Mouse (Mus musculus) erythroid progenitor cell, adult 5-6 weeks (primary cell): ENCODE results near the gene Lrrc49. TPM values are rescaled to one million over a fixed set of nuclear protein-coding genes. Genes with fewer than 3 reads are reported as not detected.
A peak's percentile ranks its signal among the peaks of the same experiment; 100 is the strongest.

Source experiments
- ATAC-seq: replicated peaks from 2 replicates; pipeline ENCODE4 v1.8.0; 2016; ENCODE audit warnings: moderate number of reproducible peaks, mild to moderate bottlenecking, moderate TSS enrichment, inconsistent platforms; ENCODE audit not compliant: poor library complexity, low FRiP score, severe bottlenecking
- total RNA-seq, 2 experiments: library from RNA; stranded (forward) in 1 of 2; stranded (reverse) in 1 of 2; fragments of 150-400 nt in 1 of 2; fragments of 186-747, 209-891 nt in 1 of 2; gene quantifications; 2 replicates each; pipeline versions ENCODE4 v1.2.3 to v1.2.4; 2015 to 2017; ENCODE audit warnings: low replicate concordance in 2 of 2

The Lrrc49 gene
- total RNA-seq, 2 experiments from 2014 or later: 9.6 TPM; not detected in 1

DNA sequence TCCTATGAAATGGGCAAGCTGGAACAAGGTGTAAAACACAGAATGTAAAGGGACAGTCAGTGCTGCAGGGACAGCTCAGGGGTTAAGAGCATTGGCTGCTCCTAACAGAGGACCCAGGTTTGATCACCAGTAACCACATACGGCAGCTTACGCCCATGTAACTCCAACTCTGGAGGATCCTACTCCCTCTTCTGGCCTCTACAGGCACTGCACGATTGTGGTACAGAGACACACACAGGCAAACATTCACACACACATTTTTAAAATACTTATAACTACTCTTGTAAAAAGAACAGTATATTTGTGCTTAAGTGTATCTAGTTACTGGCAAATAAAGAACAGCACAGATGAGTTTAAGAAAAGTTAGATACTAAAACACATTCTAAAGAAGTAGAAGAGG lies 7.0 kb downstream of the Lrrc49 start:
- no peak for ATAC-seq

DNA sequence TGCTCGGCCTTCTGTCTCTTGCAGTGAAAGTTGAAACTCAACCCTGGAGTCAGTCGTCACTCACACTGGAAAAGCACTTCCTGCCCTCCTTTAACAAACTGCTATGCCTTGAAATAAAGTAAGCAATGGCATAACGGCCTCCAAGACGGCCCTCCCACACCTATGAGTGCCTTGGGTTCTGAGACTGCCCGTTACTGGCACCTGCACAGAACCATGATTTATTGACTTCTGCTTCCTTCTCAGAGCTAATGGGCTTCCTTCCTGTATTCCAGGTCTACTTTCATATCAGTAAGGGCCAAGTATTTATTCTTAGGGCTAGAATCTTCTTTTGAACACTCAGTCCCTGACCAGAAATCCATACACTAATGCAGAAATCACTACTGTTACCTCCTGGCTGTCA lies 9.0 kb downstream of the Lrrc49 start:
- ATAC-seq: no peak

DNA sequence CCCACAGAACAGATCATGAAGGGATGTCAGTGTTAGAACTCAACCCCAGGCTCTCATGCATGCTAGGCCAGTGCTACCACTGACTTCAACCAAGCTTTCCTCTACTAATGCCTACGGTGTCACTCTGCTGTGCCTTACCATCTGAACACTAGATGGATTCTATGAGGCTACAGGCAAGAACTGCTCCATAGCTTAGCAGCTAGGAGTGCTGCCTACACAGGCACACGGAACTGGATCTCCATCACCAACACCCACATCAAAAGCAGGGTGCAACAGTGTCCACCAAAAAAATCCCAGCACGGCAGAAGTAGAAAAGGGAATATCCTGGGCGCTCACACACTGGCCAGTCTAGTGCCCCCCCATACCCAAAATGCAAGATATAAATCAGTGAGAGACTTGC lies 11.5 kb downstream of the Lrrc49 start:
- no peak for ATAC-seq

DNA sequence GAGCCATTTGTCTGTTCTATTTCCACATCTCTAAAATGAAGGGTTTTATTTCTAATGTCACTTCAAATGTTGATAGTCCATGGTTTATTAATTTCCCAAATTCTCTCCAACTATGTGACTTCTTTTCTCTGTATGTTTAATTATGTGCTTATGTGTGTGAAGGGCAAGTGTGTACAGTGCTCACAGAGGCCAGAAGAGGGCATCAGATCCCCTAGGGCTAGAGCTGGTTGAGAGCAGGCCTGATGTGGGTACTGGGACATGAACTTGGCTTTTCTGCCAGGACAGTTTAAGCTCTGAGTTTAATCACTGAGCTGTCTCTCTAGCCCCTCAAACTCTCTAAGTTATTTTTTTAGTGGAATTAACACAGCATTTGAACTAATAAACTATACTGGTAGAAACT lies 13.2 kb downstream of the Lrrc49 start:
- no peak for ATAC-seq

DNA sequence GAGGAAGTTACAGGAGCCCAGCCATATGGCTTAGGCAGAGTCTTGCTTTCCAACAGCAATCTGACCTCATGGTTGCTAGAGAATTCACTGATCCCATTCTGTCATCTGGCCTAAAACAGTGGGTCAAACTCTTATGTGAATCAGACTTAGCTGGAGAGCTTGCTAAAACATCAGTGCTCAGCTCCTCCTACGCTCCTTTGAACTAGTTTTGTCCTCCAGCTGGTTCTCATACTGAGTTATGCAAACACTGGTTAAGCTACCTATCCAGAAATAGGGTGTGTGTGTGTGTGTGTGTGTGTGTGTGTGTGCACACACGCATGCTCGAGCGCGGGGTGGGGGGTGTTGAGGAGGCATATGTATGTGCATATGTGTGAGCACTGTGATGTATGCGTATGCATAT lies 15.4 kb downstream of the Lrrc49 start:
- no peak for ATAC-seq

DNA sequence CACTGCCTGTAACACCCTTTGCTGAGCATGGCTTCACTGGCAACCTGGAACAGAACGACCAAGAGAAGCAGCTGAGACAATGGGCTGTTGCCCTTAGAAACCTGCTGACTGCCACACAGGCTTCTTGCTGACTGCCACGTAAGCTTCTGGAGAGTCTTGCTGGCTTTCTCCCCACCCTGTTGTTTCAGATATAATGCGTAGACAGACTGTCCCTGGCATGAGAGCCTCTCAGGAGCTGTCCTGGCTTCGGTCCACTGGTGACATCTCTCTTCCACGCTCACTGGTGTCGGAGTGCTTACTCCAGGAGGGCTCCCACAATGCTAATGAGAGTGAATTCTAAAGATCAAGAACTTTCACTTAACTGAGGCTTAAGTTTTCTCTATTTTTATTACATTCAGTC lies 19.1 kb downstream of the Lrrc49 start:
- no peak for ATAC-seq

DNA sequence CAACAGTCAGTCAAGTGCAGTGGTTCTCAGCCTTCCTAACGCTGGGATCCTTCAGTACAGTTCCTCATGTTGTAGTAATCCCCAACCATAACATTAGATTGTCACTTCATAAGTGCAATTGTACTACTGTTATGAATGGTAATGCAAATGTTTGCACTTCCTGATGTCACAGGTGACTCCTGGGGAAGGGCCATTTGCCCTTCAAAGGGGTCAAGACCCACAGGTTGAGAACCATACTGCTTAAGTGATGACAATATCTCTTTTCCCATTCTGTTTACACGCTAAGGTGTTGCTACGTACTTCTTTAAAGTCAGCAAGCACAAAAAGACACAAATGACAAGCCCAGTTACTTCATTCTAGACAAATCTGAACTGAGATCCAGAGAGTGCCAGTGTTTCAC lies 22.4 kb downstream of the Lrrc49 start:
- no peak for ATAC-seq

DNA sequence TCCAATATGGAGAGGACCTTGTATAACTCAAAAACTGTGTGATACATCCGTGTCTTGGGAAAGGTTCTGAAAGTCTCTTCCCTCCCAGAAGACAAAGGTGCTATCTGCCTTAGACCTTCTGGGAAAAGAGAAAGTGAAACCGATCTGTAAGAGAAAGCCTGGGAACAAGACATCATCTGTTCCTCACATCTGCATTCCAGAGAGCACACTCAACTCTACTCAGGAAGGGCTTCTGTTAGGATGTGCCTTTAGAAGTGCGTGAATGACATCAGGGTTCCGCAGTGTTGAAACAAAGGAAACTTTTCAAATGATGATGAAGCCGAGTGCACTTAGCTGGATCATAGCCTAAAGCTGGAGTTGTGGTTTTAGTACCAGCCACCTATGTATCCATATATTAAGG lies 23.1 kb downstream of the Lrrc49 start:
- no peak for ATAC-seq

DNA sequence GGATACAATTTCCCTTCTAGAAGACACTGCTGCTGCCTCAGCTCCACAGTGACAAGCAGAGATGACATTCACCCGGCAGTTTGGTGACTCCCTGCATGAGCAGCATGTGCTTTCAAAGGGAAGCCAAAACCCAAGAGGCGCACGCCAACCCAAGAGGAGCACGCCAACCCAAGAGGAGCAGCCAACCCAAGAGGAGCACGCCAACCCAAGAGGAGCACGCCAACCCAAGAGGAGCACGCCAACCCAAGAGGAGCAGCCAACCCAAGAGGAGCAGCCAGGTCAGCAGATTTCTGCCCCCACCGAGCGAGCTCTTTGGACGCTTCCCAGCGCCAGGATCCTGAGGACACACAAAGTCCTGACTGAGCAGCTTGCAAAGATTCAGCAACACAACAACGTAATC lies 23.6 kb downstream of the Lrrc49 start:
- ATAC-seq: no peak

DNA sequence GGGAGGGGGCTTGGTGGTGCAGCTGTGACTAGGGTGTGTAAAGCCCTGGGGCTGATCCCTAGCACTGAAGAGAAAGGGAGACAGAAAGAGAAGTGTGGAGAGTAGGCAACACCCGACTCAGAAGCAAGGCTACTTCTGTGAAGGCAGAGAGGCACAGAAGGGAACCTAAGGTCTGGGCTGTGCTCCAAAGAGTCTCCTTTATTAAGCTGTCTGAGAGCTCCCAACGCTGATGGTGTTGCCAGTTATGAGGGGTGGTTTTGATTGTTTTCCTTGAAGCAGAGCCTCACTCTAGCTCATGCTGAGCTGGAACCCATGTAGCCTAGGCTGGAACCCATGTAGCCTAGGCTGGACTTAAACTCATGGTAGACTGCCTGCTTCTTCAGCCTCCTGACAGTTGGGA lies 25.0 kb downstream of the Lrrc49 start:
- no peak for ATAC-seq

DNA sequence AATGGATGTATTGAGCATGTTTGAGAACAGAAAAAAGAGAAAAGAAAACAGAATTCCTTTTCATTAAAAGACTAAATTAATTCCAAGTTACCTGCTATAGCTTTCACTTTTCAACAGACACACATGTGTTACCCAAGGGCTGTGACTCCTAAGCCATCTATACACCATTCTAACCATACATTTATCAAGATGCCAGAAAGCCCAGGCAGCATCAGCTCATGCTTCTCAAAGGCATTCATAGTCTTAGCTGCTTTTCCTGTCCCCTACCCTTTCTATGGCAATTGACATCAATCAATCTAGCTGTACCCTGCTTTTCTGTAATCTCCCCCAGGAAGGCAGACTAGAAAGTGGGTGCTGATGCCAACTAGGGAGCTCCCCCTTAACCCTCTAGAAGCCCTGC lies 34.4 kb downstream of the Lrrc49 start:
- ATAC-seq: no peak

DNA sequence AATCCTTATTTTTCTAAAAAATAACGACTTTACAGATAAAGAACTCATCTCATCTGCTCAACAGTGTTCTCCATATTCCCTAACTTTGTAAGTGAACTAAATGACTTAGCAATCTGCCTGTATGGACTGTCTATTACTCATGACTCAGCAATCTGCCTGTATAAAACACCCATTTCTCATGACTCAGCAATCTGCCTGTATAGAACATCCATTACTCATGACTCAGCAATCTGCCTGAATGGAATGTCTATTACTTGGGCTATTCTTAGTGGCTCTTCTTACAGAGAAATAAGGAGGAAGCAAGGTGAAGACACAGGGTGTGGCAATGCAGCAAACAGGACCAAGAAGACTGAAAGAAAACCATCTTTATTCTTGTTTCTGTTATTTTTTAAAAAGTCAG lies 34.8 kb downstream of the Lrrc49 start:
- peak; percentile 71 for ATAC-seq

DNA sequence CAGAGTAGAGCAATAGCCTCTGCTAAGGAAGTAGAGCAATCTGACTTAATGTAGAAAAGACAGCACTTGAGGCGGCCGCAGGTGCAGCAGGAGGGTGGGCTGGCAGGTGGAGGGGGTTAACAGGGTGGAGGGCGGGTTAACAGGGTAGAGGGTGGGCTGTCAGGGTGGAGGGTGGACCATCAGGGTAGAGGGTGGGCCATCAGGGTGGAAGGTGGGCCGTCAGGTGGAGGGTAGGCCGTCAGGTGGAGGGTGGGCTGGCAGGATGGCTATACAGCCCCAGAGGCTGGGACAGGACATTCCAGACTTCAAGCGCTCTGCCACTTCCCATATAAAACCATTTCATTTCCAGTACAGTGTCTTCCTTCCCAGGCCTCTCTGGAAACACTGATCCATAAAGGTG lies 37.7 kb downstream of the Lrrc49 start:
- ATAC-seq: no peak

DNA sequence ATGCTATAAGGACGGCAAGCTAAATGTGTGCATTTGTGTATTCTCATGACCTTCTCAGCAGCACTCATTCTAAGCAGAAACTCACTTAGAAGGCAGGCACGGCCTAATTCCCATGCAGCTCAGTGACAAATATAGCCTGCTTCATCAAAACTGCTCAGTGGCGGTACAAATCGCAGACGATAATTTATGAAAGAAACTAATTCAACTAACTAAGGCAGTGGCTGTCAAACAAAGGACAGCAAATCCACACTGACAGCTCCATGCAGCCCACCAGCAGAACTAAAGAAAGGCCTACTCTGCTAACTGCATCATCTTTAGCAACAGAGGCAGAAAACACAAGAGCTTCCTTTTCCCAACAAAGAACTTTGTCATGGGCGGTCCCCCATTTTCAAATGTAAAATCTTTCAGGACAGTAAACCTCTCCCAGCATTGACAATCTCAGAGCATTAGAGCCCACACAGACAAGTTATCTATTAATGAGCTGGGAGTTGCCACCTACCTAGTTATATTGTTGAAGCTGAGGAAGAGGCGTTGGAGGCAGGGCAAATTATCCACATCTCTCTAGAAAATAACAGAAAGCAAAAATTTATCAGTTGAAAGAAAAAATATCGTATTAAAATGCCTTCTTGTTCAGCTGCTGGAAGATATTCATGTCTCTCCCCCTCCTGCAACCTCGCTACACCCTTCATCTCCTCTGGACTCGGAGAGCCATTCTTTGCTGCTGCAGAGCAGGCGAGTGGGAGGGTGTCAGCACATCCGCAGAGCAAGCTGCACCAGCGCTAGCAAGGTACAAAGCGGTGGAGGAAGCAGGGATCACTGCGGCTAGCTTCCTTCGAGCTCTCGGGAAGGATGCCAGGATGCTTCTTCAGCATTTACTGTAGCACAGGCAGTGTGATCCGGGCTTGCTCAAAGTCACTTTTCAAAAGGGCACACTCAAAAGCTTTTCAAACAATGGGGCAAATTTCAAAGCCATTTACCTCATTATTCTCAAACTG lies 38.7 kb downstream of the Lrrc49 start:
- no peak for ATAC-seq

DNA sequence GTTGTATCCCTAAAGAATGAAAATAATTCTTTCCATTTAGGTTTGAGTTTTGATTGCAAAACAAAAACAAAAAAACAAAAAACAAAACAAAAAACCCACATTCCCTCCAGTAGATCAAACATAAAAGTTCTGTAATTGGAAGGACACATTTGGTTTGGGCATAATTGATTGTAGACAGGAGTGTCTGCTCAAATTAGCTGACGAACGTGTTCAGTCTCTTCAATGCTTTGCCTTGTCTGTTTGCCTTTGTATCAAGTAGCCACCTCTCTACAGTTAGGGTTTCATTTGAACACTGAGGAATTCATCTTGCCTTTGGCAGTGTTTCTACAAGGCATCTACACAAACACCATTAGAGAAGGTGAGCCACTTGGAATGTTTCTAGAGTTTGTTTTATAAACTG lies 54.4 kb downstream of the Lrrc49 start:
- no peak for ATAC-seq

DNA sequence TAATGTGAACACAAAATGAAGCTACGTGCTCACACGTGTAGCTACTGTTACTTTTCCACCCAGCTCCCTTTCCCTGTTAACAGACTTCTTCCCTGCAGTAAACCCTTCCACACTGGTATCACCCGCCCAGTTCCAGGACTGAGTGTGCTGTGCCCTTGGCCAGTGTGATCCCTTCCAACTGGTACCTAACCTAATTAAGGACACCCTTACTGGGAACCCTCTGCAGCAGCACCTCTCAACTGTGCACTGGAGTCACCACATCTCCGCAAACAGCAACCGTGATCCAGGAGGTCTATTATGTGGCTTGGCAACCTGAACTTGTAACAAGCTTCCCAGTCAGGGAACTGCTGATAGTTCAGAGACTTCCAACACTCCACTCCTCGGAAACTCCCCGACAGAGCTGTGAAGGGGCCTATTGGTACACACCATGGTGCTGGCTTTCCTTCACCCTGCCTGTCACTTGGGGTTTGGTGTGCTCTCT lies 61.6 kb downstream of the Lrrc49 start:
- no peak for ATAC-seq

DNA sequence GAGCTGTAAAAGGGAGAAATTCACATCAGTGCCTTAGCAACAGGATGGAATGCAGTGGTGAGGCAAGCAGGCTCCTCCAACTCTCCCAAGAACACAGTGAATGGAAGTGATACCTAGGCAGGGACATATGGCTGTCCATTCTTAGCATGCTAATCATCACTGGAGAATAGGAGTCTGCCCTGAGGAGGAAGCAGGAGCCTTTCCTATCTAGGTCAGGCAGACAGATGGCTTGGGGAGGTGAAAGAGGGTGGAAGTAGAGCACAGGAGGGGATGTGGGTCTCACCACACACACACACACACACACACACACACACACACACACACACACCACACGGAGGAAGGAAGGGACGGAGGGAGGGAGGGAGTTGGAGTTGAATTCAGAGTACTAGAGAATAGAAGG lies 62.1 kb downstream of the Lrrc49 start:
- no peak for ATAC-seq

DNA sequence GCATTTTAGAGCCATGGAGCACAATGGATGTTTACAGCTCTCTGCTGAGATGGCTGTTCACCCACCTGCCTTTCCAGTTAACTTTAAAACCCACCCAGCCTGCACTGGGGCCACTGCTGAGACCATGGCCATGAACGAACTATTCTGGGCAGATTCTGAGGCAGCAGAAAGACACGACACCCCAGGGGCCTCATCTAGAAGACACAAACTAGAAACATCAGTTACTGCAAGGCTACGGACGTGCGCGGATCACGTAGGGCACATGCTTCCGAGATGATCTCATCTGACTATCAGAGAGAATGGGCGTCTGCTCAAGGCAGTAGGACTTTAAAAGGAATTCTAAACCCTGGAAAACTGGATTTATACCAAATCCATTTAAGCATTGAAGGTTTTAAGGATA lies 71.0 kb downstream of the Lrrc49 start:
- no peak for ATAC-seq

DNA sequence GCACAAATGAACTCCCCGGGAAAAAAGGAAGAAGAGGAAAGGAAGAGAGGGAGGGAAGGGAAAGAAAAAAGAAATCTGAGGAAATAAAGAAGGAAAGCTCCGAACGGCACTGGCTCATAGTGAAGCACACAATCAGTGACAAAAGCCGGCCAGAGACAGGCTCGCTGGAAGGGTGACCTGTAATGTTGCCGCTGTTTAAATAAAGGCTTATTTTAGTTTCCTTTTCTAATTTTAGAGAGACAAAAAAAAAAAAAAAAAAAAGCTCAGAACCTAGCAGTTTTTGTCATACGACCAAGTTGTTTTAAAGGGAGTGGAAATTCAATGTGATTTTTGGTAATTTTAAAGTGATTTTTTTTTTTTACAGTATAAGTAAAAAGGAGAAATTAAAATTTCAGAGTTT lies 71.6 kb downstream of the Lrrc49 start:
- ATAC-seq: no peak

DNA sequence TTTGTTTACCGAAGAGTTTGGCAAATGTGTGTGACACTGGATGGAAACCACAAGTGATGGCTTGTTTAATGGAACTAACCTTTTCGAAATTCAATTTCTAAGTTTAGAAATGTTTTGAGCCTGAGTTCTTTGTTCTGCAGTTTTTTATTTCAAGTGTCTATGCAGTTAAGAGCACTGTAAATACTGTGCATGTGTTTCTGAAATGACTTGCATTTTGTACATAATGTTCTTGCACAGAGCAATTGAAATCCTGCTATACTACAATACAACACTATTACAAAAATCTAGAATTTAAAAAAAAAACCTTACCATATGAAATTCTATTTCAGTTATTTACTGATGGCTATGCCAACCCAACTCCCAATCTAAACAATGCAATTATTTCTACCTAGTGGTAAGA lies 75.7 kb downstream of the Lrrc49 start:
- ATAC-seq: no peak

DNA sequence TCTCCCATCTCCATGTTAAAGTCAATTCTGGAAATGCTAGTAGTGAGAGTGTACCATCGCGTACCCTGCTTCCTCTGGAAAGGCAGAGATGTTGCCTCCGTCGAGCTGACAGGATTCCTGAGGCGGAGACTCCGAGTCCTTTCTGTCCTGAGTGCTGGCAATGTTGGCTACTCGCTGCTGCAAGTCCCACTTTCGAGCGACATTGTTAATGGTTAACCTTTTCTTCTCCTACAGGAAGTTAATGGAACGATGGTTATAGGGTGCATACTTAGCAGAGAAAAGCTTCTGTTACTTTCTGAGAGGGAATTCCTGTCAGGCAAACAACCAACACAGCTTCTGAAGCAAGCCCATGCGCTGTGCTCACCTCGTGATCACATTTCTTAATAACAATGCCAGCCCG lies 77.8 kb downstream of the Lrrc49 start:
- no peak for ATAC-seq

DNA sequence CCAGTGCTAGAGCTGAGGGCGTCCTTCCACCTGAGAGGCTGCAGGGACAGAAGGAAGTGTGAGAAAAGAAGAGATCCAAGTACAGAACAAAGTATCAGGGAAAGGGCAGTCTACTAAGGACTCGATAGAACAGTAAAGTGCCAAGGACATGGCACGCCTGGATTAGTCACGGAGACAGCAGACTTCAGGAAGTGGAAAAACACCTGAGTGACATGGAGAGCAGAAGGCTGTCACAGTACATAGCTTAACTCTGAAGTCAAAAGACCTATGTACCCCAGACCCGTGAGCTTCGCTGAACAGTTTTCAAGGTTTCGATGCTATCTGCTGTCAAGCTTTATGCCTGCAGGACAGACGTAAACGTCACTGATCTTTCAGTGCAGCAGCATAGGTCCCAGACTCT lies 79.1 kb downstream of the Lrrc49 start:
- ATAC-seq: no peak
